8 mouse cellular contexts compared by ENCODE assay signal in the genomic region with DNA sequence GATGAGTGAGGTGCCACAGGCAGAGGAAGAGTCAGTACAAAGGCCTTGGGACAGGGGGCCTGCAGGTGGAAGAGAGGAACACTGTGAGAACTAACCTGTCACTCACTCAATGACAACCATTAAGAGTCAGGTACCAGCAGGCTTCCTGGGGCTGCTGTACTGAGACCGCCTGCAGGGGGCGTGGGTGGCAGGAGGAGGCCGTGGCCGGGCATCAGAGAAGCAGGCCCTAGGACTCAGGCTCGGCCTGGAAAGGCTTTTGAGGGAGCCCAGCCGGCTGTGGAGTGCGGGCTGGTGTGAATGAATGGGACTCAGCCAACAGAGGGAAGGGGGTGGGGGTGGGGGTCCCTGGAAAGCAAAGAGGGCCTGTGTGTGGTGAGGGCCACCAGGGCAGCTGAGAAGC.
DNase-seq lines count a peak whose midpoint lies in the region; ATAC-seq and TF ChIP-seq lines count a peak whose summit lies in the region.
"Had no signal": no experiment of that assay in that cellular context is flagged by ENCODE, and none has a peak within 500 bp of the region (broad histone marks: within the 10 kb centered on the region; RNA-seq: fewer than 3 reads in every experiment).

No protein-coding gene starts in this region.

- H3K4me2 ChIP-seq in liver, embryonic 11.5 days = no peak overlapping the region; the same call in 1 of the 2 replicates
- H3K4me2 ChIP-seq in forebrain, postnatal 0 days (ENCODE audit: low read depth) = no peak overlapping the region
- no peak overlapping the region for H3K4me2 ChIP-seq in lung, postnatal 0 days (replicated peaks; ENCODE audit: low read depth, low read length)
- H3K4me2 ChIP-seq: embryonic facial prominence, embryonic 15.5 days had no signal

- 12% methylated on average over 7 of the region's 7 CpGs for WGBS in liver, embryonic 11.5 days
- whole genome bisulfite sequencing in forebrain, postnatal 0 days = 4% methylated on average over 7 of the region's 7 CpGs
- 20% methylated on average over 7 of the region's 7 CpGs for WGBS in lung, postnatal 0 days
- 57% methylated on average over 7 of the region's 7 CpGs for WGBS in spleen, adult 2 months

- TF ChIP-seq EP300 in lung, postnatal 0 days (IDR thresholded peaks at IDR 0.05) = no peak

- H3K36me3 ChIP-seq in liver, embryonic 11.5 days (ENCODE audit: control insufficient read depth, insufficient read depth, low read length) = no peaks in the 10 kb centered on the region
- no peaks in the 10 kb centered on the region for H3K36me3 ChIP-seq in forebrain, postnatal 0 days (ENCODE audit: insufficient read depth)
- H3K36me3 ChIP-seq in lung, postnatal 0 days (ENCODE audit: insufficient read depth, low read length) = no peaks in the 10 kb centered on the region
- no peaks in the 10 kb centered on the region for H3K36me3 ChIP-seq in spleen, adult 2 months (ENCODE audit: control insufficient read depth, insufficient read depth, low read length)
- H3K36me3 ChIP-seq: embryonic facial prominence, embryonic 15.5 days had no signal

- peaks cover 55% of the 10 kb centered on the region for H3K4me1 ChIP-seq in liver, embryonic 11.5 days (replicated peaks; ENCODE audit: control insufficient read depth, insufficient read depth, low read length)
- peaks cover 6% of the 10 kb centered on the region for H3K4me1 ChIP-seq in forebrain, postnatal 0 days (ENCODE audit: insufficient read depth)
- peaks cover 15% of the 10 kb centered on the region for H3K4me1 ChIP-seq in lung, postnatal 0 days (ENCODE audit: insufficient read depth, low read depth, low read length)
- H3K4me1 ChIP-seq in spleen, adult 2 months (ENCODE audit: control insufficient read depth, insufficient read depth, insufficient read length) = peaks cover 5% of the 10 kb centered on the region; the same call in 1 of the 2 replicates

- peak; percentile 85 for DNase-seq in liver
- DNase-seq in liver, embryonic 11.5 days (ENCODE audit: low spot score) = no peak
- peak; percentile 74 for DNase-seq in brain, embryonic 14.5 days (ENCODE audit: low read depth)
- DNase-seq in forebrain, postnatal 0 days = peak; percentile 53
- DNase-seq in lung, postnatal 0 days (ENCODE audit: low spot score) = peak; percentile 57
- peak in 1 of 2 experiments; percentile 51 for DNase-seq in spleen, adult 2 months (ENCODE audit: low read depth in 1 of 2, low spot score in 2 of 2)
- DNase-seq in frontal cortex, postnatal 10 days (ENCODE audit: low spot score in 2 of 2) = no peak

- no peaks in the 10 kb centered on the region for H3K27me3 ChIP-seq in liver, embryonic 11.5 days (replicated peaks; ENCODE audit: control insufficient read depth, insufficient read depth, low read length)
- H3K27me3 ChIP-seq in forebrain, postnatal 0 days (ENCODE audit: insufficient read depth, low read length) = no peaks in the 10 kb centered on the region
- H3K27me3 ChIP-seq in lung, postnatal 0 days (replicated peaks; ENCODE audit: insufficient read depth, low read length) = no peaks in the 10 kb centered on the region
- H3K27me3 ChIP-seq in spleen, adult 2 months (ENCODE audit: control insufficient read depth, insufficient read depth, low read length) = no peaks in the 10 kb centered on the region
- H3K27me3 ChIP-seq: embryonic facial prominence, embryonic 15.5 days had no signal

- H3K27ac ChIP-seq in liver, embryonic 11.5 days (ENCODE audit: low read depth, low read length) = no peak overlapping the region
- H3K27ac ChIP-seq in forebrain, postnatal 0 days (ENCODE audit: low read depth, low read length) = no peak overlapping the region
- H3K27ac ChIP-seq in lung, postnatal 0 days (ENCODE audit: low read length) = no peak overlapping the region
- H3K27ac ChIP-seq in spleen, adult 2 months (ENCODE audit: insufficient read depth, low read length) = no peak overlapping the region
- H3K27ac ChIP-seq: embryonic facial prominence, embryonic 15.5 days had no signal

- H3K9ac ChIP-seq in liver, embryonic 11.5 days (ENCODE audit: low read depth, low read length) = no peak overlapping the region
- H3K9ac ChIP-seq in forebrain, postnatal 0 days = no peak overlapping the region
- H3K9ac ChIP-seq in lung, postnatal 0 days (replicated peaks; ENCODE audit: low read depth) = no peak overlapping the region
- H3K9ac ChIP-seq: embryonic facial prominence, embryonic 15.5 days had no signal

- no peak for TF ChIP-seq POLR2A in brain, embryonic 14.5 days (IDR thresholded peaks at IDR 0.05; ENCODE audit: borderline replicate concordance, extremely low read depth, insufficient read depth, insufficient read length, poor library complexity, severe bottlenecking)
- no peak for TF ChIP-seq POLR2A in spleen, adult 2 months (IDR thresholded peaks at IDR 0.05; ENCODE audit: low read depth, low read length)

- H3K4me3 ChIP-seq in liver, embryonic 11.5 days (ENCODE audit: low read depth, low read length) = no peak overlapping the region
- H3K4me3 ChIP-seq in forebrain, postnatal 0 days (ENCODE audit: low read depth, low read length) = no peak overlapping the region
- H3K4me3 ChIP-seq in lung, postnatal 0 days (ENCODE audit: low read depth, low read length) = no peak overlapping the region
- no peak overlapping the region for H3K4me3 ChIP-seq in spleen, adult 2 months (ENCODE audit: extremely low read depth, insufficient read depth, insufficient read length)
- H3K4me3 ChIP-seq: embryonic facial prominence, embryonic 15.5 days had no signal

- TF ChIP-seq CTCF in brain, embryonic 14.5 days (IDR thresholded peaks at IDR 0.05; ENCODE audit: borderline replicate concordance, extremely low read depth, insufficient read depth, insufficient read length) = peak; percentile 56
- TF ChIP-seq CTCF in forebrain, postnatal 0 days (IDR thresholded peaks at IDR 0.05; ENCODE audit: low read depth) = peak; percentile 56
- peak; percentile 75 for TF ChIP-seq CTCF in lung, postnatal 0 days (IDR thresholded peaks at IDR 0.05)
- TF ChIP-seq CTCF in spleen, adult 2 months (IDR thresholded peaks at IDR 0.05; ENCODE audit: extremely low read depth, insufficient read depth, insufficient read length, insufficient replicate concordance) = peak; percentile 35; the same call in 1 of the 2 replicates

- ATAC-seq in liver, embryonic 11.5 days (replicated peaks; ENCODE audit: low FRiP score) = no peak
- 0 out of 2 replicates have a peak, but pooled peaks have one; percentile 34 for ATAC-seq in forebrain, postnatal 0 days
- ATAC-seq in lung, postnatal 0 days = no peak

- no peaks in the 10 kb centered on the region for H3K9me3 ChIP-seq in liver, embryonic 11.5 days (ENCODE audit: control insufficient read depth, low read length)
- H3K9me3 ChIP-seq in forebrain, postnatal 0 days (ENCODE audit: low read length) = no peaks in the 10 kb centered on the region
- H3K9me3 ChIP-seq in lung, postnatal 0 days (ENCODE audit: low read length) = no peaks in the 10 kb centered on the region
- H3K9me3 ChIP-seq: embryonic facial prominence, embryonic 15.5 days had no signal

Comparison
In these comparisons a context has a peak if more than half of its experiments do, and no peak if none do; other contexts are left out.
1. DNase-seq: peak in liver (single experiment), brain, embryonic 14.5 days (single experiment), forebrain, postnatal 0 days (single experiment) and lung, postnatal 0 days (single experiment); none in liver, embryonic 11.5 days (single experiment) and frontal cortex, postnatal 10 days (0 of 2).
2. Peak in every context shown above with its lines, with median percentiles within 50 percentile points of each other: CTCF ChIP-seq.